16 mouse cellular contexts compared by ENCODE assay signal in genomic region chr17:10548969-10549368, GRCm38 (mm10).
"Had no signal": no experiment of that assay in that cellular context is flagged by ENCODE, and none has a peak within 500 bp of the region (broad histone marks: within the 10 kb centered on the region; RNA-seq: fewer than 3 reads in every experiment).

No protein-coding gene starts in this region.

- H3K4me3 ChIP-seq: neural tube, embryonic 13.5 days; neural tube, embryonic 15.5 days; stomach, embryonic 15.5 days had no signal

- H3K36me3 ChIP-seq: neural tube, embryonic 13.5 days; neural tube, embryonic 15.5 days; stomach, embryonic 15.5 days had no signal

- DNase-seq: retina, postnatal 1 day; right cerebral cortex, adult 18-20 months; right cerebral cortex, postnatal 14 days; right cerebral cortex, postnatal 25 days; right cerebral cortex, postnatal 4 days; spleen, adult 18-20 months; thymus, adult 18-20 months; thymus, adult 2 months; thymus, postnatal 14 days; thymus, postnatal 25 days; thymus, postnatal 36 days; thymus, postnatal 4 days had no signal

- H3K9me3 ChIP-seq: neural tube, embryonic 13.5 days; neural tube, embryonic 15.5 days; stomach, embryonic 15.5 days had no signal

- H3K27me3 ChIP-seq: neural tube, embryonic 13.5 days; neural tube, embryonic 15.5 days; stomach, embryonic 15.5 days had no signal

- H3K27ac ChIP-seq: neural tube, embryonic 13.5 days; neural tube, embryonic 15.5 days; stomach, embryonic 15.5 days; stomach, postnatal 0 days had no signal

- H3K4me1 ChIP-seq: neural tube, embryonic 13.5 days; neural tube, embryonic 15.5 days; stomach, embryonic 15.5 days had no signal
